Mouse (Mus musculus) G1E (cell line): ENCODE results near the gene Cygb. TPM values are rescaled to one million over a fixed set of nuclear protein-coding genes. Genes with fewer than 3 reads are reported as not detected.

Source experiments
- ATAC-seq: 2 replicates; pipeline ENCODE4 v1.8.0; 2016; ENCODE audit warnings: mild to moderate bottlenecking; ENCODE audit not compliant: insufficient number of reproducible peaks, poor library complexity, low FRiP score, severe bottlenecking; ENCODE audit errors: extremely low read depth
- DNase-seq: peaks from one replicate; pipeline ENCODE4 v3.0.0; 2012; ENCODE audit warnings: low spot score
- H3K27me3 ChIP-seq: 2 replicates; pipeline ENCODE4 v1.6.1; 2012; ENCODE audit warnings: mild to moderate bottlenecking, low read length, inconsistent platforms; ENCODE audit not compliant: insufficient read depth
- H3K36me3 ChIP-seq: replicated peaks from 2 replicates; pipeline ENCODE3; 2012; ENCODE audit warnings: mild to moderate bottlenecking, inconsistent platforms
- H3K4me1 ChIP-seq: 2 replicates; pipeline ENCODE4 v1.6.1; 2012; ENCODE audit warnings: low read depth, low read length, inconsistent platforms, mixed read lengths; ENCODE audit not compliant: insufficient read depth
- H3K4me3 ChIP-seq: 2 replicates; pipeline ENCODE4 v1.5.1; 2012; ENCODE audit warnings: low read depth, mild to moderate bottlenecking, inconsistent platforms, low read length, moderate library complexity, mixed read lengths
- H3K9me3 ChIP-seq: replicated peaks from 2 replicates; pipeline ENCODE4 v1.6.1; 2012; ENCODE audit warnings: inconsistent platforms
- CTCF ChIP-seq: IDR thresholded peaks from 2 replicates; pipeline ENCODE4 v1.5.1; 2012; ENCODE audit warnings: low read depth, low read length, inconsistent platforms, mixed read lengths
- GATA1 ChIP-seq: IDR thresholded peaks from 2 replicates; pipeline ENCODE4 v1.6.1; 2012; ENCODE audit warnings: borderline replicate concordance, low read length, inconsistent platforms, mixed read lengths
- GATA2 ChIP-seq: IDR thresholded peaks from 2 replicates; pipeline ENCODE4 v1.6.1; 2012; ENCODE audit warnings: low read depth, low read length, inconsistent platforms, borderline replicate concordance
- POLR2AphosphoS5 ChIP-seq: IDR thresholded peaks from 2 replicates; pipeline ENCODE4 v1.6.1; 2012; ENCODE audit warnings: low read depth, low read length, inconsistent platforms; ENCODE audit not compliant: insufficient replicate concordance
- TAL1 ChIP-seq: conservative IDR thresholded peaks from 2 replicates; pipeline ENCODE4 v1.6.1; 2012; ENCODE audit warnings: low read depth, low read length, inconsistent platforms, mixed read lengths
- polyA plus RNA-seq: library from polyadenylated mRNA; stranded (reverse); fragments of >175 nt; gene quantifications from 2 replicates; pipeline ENCODE4 v1.2.3, GENCODE M21; 2012
- total RNA-seq, 2 experiments: library from RNA; stranded (forward) in 1 of 2; stranded (reverse) in 1 of 2; fragments of 200-1000 nt in 1 of 2; fragments of >200 nt in 1 of 2; fragmentation: Nextera tagmentation in 1 of 2; gene quantifications; 2 replicates each; pipeline ENCODE4 v1.2.3; 2014 to 2017

Cygb gene
- total and polyA plus RNA-seq, 3 experiments = 0.05 TPM; not detected in 2

DNA sequence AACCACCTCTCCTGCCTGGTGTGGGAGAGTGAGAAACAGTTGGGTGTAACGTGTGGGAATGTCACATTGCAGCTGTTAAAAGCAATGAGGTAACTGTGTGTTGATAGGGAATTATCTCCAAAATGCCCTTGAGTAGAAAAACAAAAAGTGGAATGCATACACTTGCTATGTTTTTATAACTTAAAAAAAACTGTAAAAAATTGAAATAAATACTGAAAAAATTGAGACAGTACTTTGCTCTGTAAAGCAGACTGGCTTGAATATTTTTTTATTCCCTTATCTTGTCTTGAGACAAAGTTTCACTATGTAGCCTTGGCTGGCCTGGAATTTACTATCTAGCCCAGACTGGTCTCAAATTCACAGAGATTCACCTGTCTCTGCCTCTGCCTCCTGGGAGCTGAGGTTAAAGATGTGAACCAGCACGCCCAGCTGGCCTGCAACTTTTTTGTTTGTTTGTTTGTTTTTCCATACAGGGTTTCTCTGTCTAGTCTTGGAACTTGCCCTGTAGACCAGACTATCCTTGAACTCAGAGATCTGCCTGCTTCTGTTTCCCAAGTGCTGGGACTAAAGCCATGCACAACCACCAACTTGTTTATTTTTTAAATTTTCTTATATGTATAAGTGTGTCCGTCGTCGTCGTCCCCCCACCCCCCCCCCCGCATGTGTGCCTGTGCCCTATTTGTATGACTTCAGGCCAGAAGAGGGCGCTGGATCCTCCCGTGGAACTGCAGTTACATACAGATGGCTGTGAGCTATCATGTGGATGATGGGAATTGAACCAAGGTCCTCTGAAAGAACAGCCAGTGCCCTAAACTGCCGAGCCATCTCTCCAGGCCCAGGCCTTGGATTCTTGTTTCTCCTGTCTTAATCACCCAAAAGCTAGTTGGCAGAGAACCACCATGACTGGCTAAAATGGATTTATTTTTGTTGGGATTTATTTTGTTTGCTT lies 26.8 kb downstream of the Cygb start:
- no peaks in the 10 kb centered on the region for H3K36me3 ChIP-seq
- peaks cover 30% of the 10 kb centered on the region for H3K27me3 ChIP-seq
- no peak for TF ChIP-seq GATA1
- TF ChIP-seq GATA2 = no peak
- TF ChIP-seq POLR2AphosphoS5 = no peak
- no peak for ATAC-seq
- DNase-seq = no peak
- H3K4me1 ChIP-seq = peaks cover 47% of the 10 kb centered on the region
- H3K4me3 ChIP-seq = no peak overlapping the region
- H3K9me3 ChIP-seq = no peaks in the 10 kb centered on the region

DNA sequence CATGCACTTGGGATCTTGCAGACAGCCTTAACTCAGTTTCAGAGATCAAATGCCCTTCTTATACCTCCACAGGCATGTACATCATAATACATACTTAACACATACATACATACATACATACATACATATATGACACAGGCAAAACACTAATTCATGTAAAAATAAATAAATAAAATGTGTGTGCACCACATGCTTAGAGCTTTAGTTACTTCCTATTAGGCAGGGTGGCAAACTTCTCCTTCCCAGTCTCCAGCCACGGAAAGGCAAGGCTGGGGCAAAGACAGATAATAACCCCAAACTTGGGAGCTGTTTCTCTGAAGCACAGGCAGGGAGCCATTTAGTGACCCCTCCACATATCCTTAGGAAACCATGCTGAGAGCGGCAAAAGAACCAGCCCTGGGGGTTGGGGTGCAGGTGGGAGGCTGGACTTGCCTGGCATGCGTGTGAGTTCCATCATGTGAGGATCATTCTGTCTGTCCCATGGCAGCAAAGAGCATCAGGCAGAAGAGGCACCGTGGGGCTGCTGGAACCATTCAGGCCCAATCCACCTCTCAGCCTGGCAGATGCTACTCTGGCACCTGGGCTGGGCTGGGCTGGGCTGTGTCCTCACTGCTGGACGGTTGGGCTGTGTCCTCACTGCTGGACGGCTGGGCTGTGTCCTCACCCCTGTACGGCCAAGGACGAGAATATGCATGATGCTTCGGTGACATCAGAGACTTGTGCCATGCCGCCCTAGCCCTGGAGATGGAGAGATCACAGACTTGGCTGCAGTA lies 27.6 kb downstream of the Cygb start, which contains the start of gene Rhbdf2:
Rhbdf2 (minus strand) TSS at position 721 of the 773 bp plus-strand sequence.
- TF ChIP-seq TAL1 (no peak), GATA1 (no peak), GATA2 (no peak), CTCF (no peak), POLR2AphosphoS5 (no peak)
- Histone ChIP-seq H3K9me3 (no peaks in the 10 kb centered on the region), H3K4me3 (no peak within 1 kb of the TSS), H3K4me1 (peaks cover 52% of the 10 kb centered on the region), H3K27me3 (peaks cover 34% of the 10 kb centered on the region), H3K36me3 (no peaks in the 10 kb centered on the region)
- DNase-seq = no peak
- no peak for ATAC-seq

DNA sequence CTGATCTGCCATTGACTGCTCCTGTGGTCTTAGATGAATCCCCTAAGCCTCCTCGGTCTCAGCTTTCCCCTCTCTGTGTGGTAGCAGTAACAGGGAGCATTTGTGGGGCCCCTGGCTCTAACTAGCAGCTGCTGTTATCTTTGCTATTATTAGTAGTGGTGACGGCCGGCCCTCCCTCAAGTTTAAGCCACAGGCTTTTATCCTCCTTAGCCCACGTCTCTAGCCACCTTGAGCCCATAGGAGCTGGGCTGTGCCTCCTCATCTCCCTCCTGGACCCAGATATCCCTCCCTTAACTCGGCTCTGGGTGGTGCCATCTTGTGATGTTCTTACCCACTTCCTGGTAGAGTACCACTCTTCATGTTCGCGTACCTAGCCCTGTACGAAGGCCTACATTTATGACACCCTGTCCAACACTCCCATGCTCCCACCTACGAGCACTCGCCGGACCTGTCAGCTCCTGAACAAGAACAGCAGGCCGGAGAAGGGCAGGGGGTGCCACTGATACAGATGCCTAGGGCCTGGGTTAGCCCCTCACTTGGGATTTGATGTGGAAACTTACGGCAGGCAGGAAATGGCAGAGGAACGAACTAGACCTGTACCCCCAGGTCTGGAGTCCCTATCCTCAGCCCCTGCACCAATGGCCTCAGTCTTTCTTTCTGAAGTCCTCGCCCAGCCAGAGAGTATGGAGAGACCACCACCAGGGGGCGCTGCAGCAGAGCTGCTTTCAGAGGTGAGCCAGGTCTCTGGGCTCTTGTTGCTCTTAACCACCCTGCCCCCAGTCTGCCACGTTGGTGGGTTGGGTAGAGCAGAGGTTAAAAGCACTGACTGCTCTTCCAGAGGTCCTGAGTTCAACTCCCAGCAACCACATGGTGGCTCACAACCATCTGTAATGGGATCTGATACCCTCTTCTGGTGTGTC lies 28.8 kb downstream of the Cygb start:
- H3K27me3 ChIP-seq = peaks cover 38% of the 10 kb centered on the region
- H3K4me1 ChIP-seq = peaks cover 63% of the 10 kb centered on the region
- H3K4me3 ChIP-seq = no peak overlapping the region
- ATAC-seq (no peak), DNase-seq (no peak)
- H3K9me3 ChIP-seq = no peaks in the 10 kb centered on the region
- no peaks in the 10 kb centered on the region for H3K36me3 ChIP-seq
- TF ChIP-seq CTCF (peak; percentile 53), POLR2AphosphoS5 (no peak), TAL1 (no peak)

DNA sequence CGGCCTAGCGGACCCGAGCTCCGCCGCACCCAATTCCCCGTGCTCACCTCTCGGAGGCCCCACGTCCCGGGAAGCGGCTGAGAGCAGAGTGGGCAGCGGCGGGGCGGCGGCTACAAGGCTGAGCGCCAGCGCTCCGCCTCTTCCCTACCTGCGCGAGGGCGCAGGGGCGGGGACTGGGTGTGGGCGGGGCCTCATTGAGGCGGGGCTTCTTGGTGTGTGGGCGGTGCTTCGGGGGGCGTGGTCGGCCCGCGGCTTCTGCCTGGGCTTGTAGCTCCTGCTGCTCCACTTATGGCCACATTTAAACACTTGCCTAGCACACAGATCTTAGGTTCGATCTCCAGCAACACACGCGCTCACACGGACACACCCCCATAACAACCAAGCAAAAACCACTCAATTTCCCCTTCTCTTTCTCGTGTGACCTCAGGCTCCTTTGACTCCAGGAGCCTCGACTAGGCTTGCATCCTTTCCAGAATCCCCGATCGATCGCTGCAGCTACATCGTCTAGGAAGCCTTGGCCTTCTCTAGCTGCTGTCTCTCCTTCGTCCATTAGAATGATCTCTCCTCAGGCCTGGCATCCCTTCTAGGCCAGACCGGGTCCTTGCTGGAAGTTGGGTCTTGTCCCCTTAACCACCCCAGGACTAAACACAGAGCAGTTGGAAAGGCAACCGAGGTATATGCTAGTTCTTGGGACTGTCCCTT lies 29.8 kb downstream of the Cygb start:
- Histone ChIP-seq H3K4me1 (peaks cover 72% of the 10 kb centered on the region), H3K27me3 (peaks cover 36% of the 10 kb centered on the region), H3K9me3 (no peaks in the 10 kb centered on the region), H3K36me3 (no peaks in the 10 kb centered on the region), H3K4me3 (peak overlapping the region; percentile 75)
- DNase-seq (peak; percentile 83), ATAC-seq (peak; percentile 72)
- TF ChIP-seq CTCF (no peak), TAL1 (no peak), GATA1 (no peak), GATA2 (no peak), POLR2AphosphoS5 (no peak)

DNA sequence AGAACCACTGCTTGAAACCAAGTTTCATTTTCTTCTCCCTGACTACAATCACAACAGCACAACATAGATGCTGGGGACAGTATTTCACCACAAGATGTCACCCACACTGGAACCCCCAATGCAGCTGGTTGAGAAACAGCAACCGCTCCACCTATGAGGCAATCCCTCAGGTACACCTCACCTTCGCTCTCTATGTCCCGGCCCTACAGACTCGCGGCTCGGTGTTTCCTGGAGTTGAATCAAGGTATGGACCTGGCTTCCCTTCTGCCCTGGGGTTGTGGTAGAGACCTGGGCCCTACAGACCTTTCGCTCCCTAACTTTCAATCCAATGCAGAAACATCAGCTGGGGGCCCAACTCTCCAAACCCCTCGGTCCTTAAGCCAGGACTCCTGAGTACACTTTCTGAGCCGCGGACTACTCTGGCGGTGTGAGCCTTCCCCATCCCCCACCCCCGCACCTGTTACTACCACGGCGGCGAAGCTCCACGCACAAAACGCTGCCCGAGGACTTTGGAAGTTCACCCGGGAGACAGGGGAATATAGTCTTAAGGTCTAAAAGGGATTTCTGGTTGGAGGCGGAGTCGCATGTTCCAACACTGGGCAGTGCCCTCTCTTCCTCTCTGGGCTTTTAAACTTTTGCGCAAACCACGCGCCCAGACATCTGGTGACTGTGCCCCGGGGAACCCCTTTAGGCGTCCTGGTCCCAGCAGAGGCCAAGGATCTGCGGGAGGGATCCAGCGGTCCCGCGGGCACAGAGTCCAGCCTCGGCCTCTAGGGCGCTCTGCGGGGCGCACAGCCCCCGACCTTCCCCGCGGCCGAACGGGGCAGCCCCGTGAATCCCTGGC lies 30.6 kb downstream of the Cygb start:
- DNase-seq = no peak
- no peak for TF ChIP-seq POLR2AphosphoS5
- TF ChIP-seq CTCF = no peak
- TF ChIP-seq TAL1 = no peak
- TF ChIP-seq GATA2 = no peak
- no peak for TF ChIP-seq GATA1
- no peak for ATAC-seq
- H3K4me1 ChIP-seq = peaks cover 73% of the 10 kb centered on the region
- H3K27me3 ChIP-seq = peaks cover 42% of the 10 kb centered on the region
- no peaks in the 10 kb centered on the region for H3K36me3 ChIP-seq
- peak overlapping the region; percentile 75 for H3K4me3 ChIP-seq
- no peaks in the 10 kb centered on the region for H3K9me3 ChIP-seq
